Mouse (Mus musculus) adrenal gland, postnatal 36 days (tissue): ENCODE results near the gene Gnat3. TPM values are rescaled to one million over a fixed set of nuclear protein-coding genes. Genes with fewer than 3 reads are reported as not detected.
A peak's percentile ranks its signal among the peaks of the same experiment; 100 is the strongest.

Source experiments
- DNase-seq, 2 experiments: peaks; one replicate each; pipeline ENCODE4 v3.0.0; 2021; ENCODE audit warnings: mixed read lengths in 1 of 2
- total RNA-seq, 2 experiments: library from RNA; stranded (reverse); gene quantifications; 2 replicates each; pipeline ENCODE4 v1.2.3; 2021

Gnat3 gene
- total RNA-seq, 2 experiments from 2014 or later, result 0.36 TPM; not detected in 1

DNA sequence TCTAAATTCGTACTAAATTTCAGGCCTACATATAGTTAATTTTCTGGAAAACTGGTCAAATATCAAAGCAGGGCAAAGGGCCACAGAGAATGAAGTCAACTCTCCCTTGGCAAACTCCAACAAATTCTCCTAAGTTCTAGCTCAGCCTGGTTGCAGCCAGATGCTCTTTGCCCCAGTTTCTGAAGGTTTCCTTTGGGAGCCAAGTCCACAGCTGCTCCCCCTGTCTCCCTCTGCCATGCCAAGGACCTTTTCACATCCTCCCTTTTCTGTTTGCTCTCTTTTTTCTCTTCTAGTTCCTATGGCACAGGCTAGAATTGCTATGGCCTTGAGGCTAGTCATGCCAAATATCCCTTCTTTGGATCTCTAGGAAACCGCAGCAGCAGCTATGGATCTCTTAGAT, 43.8 kb downstream of the Gnat3 start:
- peak; percentile 8 to 50 for DNase-seq

DNA sequence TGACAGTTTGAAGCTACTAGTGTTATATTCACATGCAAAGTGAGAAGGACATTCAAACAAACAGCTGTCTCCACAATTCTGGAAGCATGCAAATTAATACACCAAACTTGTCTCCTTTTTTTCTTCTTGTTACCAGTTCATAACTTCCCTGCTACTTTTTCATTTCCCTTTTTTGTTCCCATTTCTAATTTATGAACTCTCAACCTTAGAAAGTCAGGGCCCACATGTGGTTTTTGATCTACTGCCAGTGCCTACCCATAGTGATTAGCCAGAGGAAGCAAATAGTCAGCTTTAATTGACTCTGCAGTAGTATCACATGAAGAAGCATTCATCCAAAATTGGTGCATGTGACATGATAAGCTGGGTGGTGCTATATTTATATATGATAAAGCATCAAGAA, 44.7 kb downstream of the Gnat3 start:
- DNase-seq, result no peak

DNA sequence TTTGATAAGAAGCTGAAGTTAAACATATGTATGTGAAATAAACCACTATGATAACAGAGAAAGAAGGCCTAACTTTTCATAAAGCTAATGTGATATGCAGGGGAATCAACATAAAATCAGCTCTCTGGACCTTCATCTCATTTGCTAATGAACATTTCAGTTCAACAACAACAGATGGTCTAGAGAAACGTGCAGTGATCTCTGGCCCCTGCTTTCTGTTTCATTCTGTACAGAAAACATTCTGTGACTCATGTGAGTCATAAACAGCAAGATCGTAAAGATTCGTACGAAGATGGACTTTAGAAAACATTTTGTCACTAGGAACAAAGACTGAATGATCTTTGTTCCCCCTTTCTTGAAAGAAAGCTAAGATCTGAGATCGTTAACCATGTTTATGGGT, 48.0 kb downstream of the Gnat3 start:
- DNase-seq, result no peak

DNA sequence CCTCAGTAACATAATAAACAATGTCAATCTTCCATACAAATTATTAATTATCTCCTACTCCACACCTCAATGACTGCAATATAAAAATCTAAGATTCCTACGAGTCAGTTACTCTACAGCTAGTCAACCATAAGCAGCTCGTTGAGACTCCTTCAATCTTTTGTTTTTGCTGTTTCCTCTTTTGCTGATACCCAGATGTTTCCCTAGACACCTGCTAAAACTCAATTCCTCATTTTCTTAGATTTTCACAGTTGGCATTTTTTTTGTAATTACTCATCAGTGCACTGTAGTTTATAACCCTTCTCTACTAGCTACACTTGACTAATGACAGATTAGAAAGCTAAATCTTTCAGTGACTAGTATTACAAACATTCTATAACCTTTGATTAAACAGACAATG, 50.8 kb downstream of the Gnat3 start:
- no peak for DNase-seq

DNA sequence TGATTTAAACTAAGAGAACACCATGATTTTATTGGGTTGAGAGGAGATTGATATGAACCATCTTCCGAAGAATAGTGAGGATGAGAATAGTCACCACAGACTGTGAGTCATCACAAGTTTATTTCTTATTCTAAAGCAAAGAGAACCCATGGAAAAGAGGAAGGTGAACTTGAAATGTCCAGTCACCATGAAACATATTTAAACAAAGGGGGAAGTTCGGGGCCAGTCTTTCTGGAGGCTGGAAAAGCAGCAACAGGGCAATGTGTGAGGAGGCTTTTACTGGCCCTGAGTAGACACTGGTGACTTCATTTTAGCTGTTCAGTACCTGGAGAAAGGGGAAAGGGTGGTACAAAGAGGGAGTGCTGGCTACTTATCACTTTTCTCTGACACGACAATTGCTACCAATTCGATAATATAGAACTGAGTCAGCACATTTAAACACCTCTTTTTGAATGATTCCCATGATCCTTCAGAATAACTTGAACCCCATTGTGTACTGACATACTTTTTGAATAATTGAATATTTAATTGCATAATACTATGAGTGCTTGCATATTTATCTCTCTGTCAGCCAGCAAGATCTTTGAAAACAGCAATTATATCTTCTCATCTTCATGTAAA, 52.0 kb downstream of the Gnat3 start:
- DNase-seq, result no peak

DNA sequence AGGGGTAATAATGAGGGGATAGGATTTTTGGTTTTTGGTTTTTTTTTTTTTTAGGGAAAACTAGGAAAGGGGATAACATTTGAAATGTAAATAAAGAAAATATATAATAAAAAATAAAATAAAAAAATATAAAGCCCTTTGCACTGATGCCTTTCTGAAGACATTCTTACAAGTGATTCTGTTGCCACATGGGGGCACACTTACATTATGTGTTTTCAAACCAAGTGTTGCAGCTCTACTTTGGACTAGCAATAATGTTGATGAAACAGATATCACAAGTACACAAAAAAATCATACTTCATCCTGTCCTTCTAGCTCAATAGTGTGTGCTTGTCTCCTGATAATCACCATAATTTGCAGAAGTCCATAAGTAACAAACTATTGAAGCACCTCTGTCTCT, 61.0 kb downstream of the Gnat3 start:
- DNase-seq, result peak in 1 of 2 experiments; percentile 20

DNA sequence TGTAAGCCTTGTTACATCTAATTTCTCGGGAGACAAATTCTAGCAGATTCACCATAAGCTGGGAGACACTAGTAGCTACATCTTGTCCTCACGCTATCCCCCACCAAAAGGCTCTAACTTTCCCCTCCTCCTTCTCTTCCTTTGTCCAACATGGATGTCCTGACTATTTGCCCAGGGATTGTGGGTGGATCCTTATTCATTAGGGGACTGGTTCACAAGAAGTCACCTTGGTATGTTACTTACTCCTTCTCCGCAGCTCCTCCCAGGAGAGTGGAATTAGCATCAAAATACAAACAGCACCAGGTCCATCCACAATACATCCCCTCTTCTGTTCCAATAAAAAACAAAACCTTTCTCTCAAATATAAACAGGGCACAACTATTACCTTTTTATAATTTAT, 65.2 kb downstream of the Gnat3 start:
- DNase-seq, result no peak

DNA sequence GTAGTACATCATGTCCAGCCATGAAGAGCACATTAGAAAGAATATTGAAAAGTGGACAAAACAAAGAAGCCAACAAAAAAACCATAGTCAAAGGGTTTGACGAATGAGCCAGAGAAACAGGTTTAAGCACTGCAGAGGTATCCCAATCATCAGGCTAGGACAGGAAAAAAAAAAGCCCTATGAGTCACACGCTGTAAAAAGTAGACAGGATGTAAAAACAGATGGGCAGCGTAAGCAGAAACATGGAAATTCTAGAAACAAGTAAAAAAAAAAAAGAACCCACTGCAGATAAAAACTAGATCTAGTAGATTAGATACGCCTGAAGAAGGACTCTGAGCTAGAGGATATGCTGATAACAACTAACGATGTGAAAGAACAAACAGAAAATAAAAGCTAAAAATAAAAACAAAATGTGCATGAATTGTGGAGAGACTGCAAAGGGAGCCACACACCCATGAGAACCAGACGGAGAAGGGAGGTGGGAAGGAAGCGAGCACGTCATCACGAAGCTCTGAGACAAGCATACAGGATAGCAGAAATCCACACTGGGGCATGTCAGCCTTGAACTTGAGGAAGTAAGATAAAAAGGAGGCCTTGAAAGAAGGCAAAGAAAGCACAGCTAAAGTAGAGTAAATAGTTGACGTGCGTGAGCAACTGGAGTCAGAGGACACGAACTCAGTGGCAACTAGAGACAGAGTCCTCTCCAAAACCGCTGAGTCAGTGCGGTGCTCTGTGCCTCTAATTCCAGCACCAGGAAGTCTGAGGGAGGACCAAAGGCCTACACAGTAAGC, 73.7 kb downstream of the Gnat3 start:
- peak; percentile 48 to 54 for DNase-seq

DNA sequence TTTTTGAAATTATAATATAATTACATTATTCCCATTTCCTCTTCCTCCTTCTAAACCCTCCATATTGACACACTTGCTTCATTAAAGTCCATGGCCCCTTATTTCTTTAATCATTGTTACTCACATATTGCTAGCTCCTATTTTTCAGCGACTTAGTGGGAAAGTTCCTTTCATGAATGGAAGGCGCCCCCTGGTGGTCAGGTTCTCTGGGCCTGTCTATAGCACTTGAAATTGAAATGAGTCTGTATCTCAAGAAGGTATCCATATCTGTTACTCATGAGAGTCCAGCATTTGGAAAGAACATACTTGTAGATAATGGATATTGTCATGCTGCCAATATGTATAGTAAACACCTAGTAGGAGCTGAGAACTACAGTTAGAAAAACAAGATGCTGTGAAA, 80.7 kb downstream of the Gnat3 start:
- DNase-seq, result peak; percentile 81 to 86

DNA sequence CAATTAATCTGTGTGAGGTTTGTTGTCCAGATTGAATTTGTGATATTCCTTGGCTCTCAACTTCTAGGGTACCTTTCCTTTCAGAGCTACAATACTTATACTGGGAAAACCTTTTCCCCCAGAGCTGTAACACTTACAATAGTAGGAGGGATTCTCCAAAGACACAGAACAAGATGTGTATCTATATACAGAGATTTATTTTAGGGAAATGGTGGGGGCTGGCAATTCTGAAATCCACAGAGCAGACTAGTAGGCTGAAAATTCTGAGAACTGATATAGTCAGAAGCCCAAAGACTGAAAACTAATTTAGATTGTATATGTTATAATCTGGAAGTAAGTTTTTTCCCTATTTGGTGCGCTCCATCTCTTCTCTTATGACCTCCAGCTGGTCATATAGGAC, 86.5 kb downstream of the Gnat3 start:
- DNase-seq, result no peak

DNA sequence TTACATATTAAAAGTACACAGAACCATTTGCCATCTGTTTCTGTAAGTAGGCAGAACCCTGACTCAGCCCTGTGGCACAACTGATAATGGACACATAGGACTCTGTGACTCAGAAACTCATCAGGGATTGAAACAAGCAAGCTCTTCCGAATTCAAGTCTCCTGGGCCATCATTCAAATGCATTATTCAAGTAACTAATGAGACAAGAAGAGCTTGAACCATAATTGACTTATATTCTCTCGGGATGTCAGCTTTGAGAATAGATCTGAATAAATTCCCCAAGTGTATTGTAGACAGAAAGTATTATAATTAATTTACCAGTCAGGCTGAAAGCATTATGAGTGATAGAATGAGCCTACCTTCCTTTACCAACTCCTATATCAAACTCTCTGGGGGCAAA, 93.0 kb downstream of the Gnat3 start:
- no peak for DNase-seq

Other genes starting within 250 kb of the Gnat3 start
- gene Cd36, start 73.7 kb upstream of the Gnat3 start, total RNA-seq, result 100 to 1,000 TPM; 537 to 556 TPM